Mouse (Mus musculus) colon, adult 2 months (tissue): ENCODE results near the gene Pdia3. TPM values are rescaled to one million over a fixed set of nuclear protein-coding genes. Genes with fewer than 3 reads are reported as not detected.

ENCODE experiments used
- polyA plus RNA-seq: library from polyadenylated mRNA; depleted of rRNA; stranded (reverse); fragments of >200 nt; gene quantifications from 2 replicates; pipeline ENCODE4 v1.2.3, GENCODE M21; 2012; rRNA removed

Gene Pdia3
- polyA plus RNA-seq, result 1,092 and 1,384 TPM in 2 replicates

DNA sequence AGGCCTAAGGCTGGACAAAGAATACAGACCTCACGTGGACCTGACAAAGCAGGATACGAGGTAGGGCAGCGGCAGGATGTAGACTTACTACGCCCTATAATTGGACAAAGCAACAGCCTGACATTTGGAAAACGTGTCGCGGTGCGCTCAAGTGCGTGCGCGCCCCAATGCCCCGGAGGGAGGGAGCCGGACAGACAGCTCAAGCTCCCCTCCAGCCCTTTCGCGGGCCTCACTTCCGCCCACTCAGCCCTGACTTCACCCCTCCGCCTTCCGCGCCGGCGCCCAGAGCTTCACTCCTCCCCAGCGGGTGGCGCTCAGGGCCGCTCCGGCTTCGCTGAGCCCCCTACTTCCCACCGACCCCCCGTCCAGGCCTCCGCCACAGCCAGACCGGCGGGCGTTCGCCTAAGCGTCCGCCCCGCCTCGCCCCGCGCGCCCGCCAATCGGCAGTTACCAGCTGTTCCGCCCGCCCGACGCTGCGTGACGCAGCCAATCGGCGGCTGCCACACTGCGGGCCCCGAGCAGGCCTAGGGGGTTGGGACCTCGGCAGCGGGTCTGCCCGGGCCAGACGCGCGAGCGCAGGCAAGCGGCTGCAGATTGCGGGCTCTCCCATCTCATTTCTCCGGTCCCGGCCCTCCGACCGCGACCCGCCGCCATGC is at the start of gene Pdia3, which contains the start of gene Catsper2:
Gene Pdia3 (plus strand): TSS at position 389 of the 656 bp plus-strand sequence.
Gene Catsper2 (minus strand): TSS at position 406 of the 656 bp plus-strand sequence.

GRCm38 (mm10) chr2:121386961-121387575 is 26.5 kb upstream of the Pdia3 start, which contains the start of gene Strc:
TSS of gene Strc (minus strand) at chr2:121387168.

DNA sequence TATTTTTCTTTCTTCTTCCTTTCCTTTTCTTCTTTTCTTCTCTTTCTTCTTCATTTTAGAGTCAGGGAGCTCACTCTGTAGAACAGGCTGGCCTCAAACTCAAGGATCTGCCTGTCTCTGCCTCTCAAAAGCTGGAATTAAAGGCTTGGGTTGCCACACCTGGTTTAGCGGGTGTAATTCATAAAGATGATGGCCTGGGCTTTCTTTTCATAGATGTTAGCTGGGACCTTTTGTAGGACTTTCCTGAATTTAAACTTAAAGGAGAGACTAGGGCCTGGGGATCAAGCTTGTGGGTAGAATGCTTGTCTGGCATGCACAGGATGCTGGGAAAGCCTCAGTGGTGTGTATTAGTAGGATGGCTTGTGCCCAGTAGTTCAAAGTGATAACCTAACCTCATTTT is 30.6 kb downstream of the Pdia3 start, which contains the start of gene Ell3:
Gene Ell3 (minus strand): TSS at position 101 of the 400 bp plus-strand sequence.

GRCm38 (mm10) chr2:121448739-121449535 is 35.4 kb downstream of the Pdia3 start, which contains the start of gene Serf2:
TSS of gene Serf2 (plus strand) at chr2:121449195.

DNA sequence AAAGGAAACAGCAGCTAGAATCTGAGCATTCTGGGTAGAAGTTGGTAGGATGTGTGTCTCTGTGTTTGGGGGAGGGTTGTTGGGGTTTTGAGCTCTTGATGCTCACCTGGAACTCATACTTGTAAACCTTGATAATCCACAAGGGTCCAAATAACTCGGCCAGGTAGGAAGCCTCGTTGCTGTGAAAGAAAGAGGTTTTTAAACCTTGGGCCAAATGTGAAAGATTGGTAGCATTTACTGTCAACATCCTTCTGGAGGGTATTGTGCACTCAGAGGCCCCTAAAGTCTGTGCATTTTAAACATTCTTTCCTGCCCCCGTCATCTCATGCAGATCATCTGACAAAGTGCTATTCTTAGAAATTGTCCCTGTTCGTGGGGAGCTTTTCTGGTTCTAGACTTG is 39.4 kb downstream of the Pdia3 start, which contains the start of gene Hypk:
Gene Hypk (plus strand): TSS at position 301 of the 400 bp plus-strand sequence.

DNA sequence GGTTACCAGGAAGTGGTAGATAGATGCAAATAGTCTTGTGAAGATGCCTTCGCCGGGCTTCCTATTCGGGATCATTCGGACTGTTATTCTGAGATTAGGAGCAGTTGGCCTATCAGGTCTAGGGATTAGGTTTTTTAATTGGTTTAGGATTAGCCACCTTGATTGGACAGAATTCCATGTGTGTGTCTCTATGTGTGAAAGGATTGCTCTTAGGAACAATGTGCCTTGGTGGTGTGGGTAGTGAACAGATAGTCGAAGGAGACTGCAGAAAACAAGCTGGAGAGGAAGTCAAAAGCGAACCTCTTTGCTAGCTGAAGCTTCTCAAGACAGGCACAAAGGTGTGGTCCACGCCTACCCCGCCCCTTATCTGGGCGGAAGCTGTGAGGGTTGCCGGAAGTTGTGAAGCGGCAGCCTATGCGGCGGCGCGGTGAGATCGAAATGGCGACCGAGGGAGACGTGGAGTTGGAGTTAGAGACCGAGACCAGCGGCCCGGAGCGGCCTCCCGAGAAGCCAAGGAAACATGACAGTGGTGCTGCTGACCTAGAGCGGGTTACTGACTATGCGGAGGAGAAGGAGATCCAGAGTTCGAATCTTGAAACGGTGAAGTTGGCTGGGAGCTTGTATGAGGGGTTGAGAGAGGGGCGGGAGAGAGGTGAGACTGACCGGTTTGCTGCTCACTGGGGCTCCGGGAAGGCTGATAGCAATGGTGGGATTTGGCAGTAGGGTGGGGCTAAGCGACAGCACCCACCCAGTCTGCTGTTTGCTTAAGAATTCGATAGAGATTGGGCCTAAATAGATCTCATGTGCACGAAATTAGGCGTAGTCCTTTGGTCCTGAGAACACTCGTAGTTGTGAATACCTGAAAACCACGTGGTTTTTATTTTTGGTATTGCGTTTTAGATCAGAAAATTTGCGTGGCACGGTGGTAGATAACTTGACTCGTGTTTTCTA is 43.4 kb downstream of the Pdia3 start, which contains the start of gene Serinc4:
Gene Serinc4 (minus strand): TSS at position 90 of the 951 bp plus-strand sequence.

GRCm38 (mm10) chr2:121473301-121474179 is 60.0 kb downstream of the Pdia3 start, which contains the start of gene Mfap1b:
TSS of gene Mfap1b (minus strand) at chr2:121474067.

Other genes starting within 250 kb of the Pdia3 start
- 35.2 and 39.6 TPM in 2 replicates for gene Tubgcp4, start 243.1 kb upstream of the Pdia3 start, polyA plus RNA-seq
- 3.7 and 3.9 TPM in 2 replicates for gene Zscan29, start 242.7 kb upstream of the Pdia3 start, polyA plus RNA-seq
- 14.7 and 19.8 TPM in 2 replicates for gene Trp53bp1, start 142.4 kb upstream of the Pdia3 start, polyA plus RNA-seq
- gene Map1a, start 124.2 kb upstream of the Pdia3 start, polyA plus RNA-seq, result 5.3 and 6.6 TPM in 2 replicates
- 77.6 and 90.2 TPM in 2 replicates for gene Ppip5k1, start 58.4 kb upstream of the Pdia3 start, polyA plus RNA-seq
- gene Ckmt1, start 56.1 kb upstream of the Pdia3 start, polyA plus RNA-seq, result 2,943 and 2,968 TPM in 2 replicates
- 0.17 and 0.54 TPM in 2 replicates for gene Strc, start 26.6 kb upstream of the Pdia3 start, polyA plus RNA-seq
- 0.67 and 0.71 TPM in 2 replicates for gene Catsper2, start within 50 bp of the Pdia3 start, polyA plus RNA-seq
- gene Ell3, start 30.5 kb downstream of the Pdia3 start, polyA plus RNA-seq, result 6.0 and 9.6 TPM in 2 replicates
- 236 and 378 TPM in 2 replicates for gene Serf2, start 35.4 kb downstream of the Pdia3 start, polyA plus RNA-seq
- gene Hypk, start 39.5 kb downstream of the Pdia3 start, polyA plus RNA-seq, result 4.7 and 5.5 TPM in 2 replicates
- gene Serinc4, start 43.0 kb downstream of the Pdia3 start, polyA plus RNA-seq, result 0.34 and 0.37 TPM in 2 replicates
- 1.1 and 1.3 TPM in 2 replicates for gene Mfap1b, start 60.3 kb downstream of the Pdia3 start, polyA plus RNA-seq
- gene Mfap1a, start 92.9 kb downstream of the Pdia3 start, polyA plus RNA-seq, result 0.97 and 1.3 TPM in 2 replicates
- gene Wdr76, start 92.9 kb downstream of the Pdia3 start, polyA plus RNA-seq, result 1.8 and 1.9 TPM in 2 replicates